Mouse (Mus musculus) kidney, adult 2 months (tissue): Measurements from ENCODE around the gene Tpst1.

Source experiments
- CTCF ChIP-seq: fragments of 200-500 bp; conservative IDR thresholded peaks from 2 replicates; pipeline ENCODE4 v1.5.1; 2011; ENCODE audit warnings: low read depth, mild to moderate bottlenecking, control low read depth, low read length, moderate library complexity, mixed read lengths; ENCODE audit not compliant: insufficient read depth, insufficient read length
- POLR2A ChIP-seq: fragments of 200-500 bp; IDR thresholded peaks from one replicate; pipeline ENCODE4 v1.6.1; 2011; ENCODE audit warnings: low read depth, low read length, control low read depth

GRCm38 (mm10) chr5:130040797-130041196 lies 32.3 kb upstream of the Tpst1 start:
- no peak for TF ChIP-seq CTCF
- TF ChIP-seq POLR2A, result no peak
